Mouse (Mus musculus): ENCODE results near the gene Mrpl33. TPM values are rescaled to one million over a fixed set of nuclear protein-coding genes. Genes with fewer than 3 reads are reported as not detected.

The Mrpl33 gene
- polyA plus RNA-seq, 1 experiment from 2014 or later: 240 TPM

DNA sequence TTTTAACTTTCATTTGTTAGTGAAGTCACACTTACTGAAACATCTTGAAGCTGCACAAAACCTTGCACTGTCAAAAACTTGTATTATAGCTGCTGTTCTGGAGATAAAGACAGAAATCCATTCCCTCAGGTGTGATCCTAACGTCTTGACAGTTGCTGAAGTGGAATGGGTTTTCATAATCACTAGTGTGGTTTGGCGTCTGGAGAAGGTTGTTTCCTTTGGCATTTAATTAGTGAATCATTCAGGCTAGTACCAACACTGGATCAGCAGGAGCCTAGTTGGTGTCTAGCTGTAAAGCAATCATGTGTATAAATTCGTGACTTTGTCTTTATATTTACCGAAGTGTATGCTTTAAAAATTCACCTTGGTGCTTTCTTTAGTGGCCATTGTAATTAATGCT, 102.2 kb downstream of the Mrpl33 start:
- ATAC-seq (ENCODE audit: low read depth): no peak
- Histone ChIP-seq H3K9me3 (replicated peaks) (no peaks in the 10 kb centered on the region), H3K4me2 (peak overlapping the region; percentile 90), H3K4me3 (replicated peaks) (peak overlapping the region; percentile 88), H3K9ac (peak overlapping the region; percentile 0; the same call in 1 of the 2 replicates), H3K4me1 (replicated peaks) (peaks cover 59% of the 10 kb centered on the region), H3K27me3 (no peaks in the 10 kb centered on the region), H3K27ac (peak overlapping the region; percentile 97), H3K36me3 (peaks cover 12% of the 10 kb centered on the region)
- WGBS (ENCODE audit: insufficient replicate concordance): 54% methylated on average over 4 of the region's 4 CpGs
- DNase-seq: no peak

DNA sequence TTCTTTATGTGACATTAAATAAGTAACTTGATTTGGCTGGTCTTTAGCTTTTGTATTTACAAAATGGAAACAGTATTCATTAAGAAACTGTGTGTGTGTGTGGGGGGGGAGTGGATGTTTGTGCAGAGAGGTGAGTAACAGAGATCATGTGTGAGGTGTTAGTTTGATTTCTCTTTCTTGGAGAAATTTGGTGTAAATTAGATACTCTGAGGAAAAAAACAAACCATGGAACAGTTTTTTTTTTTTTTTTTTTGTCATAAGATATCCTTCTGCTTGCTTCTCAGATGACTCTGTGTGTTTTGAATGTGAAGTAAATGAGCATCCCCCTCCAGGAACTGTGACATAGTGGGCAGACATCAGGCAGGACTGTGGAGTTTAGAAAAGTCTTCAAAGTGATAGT, 102.7 kb downstream of the Mrpl33 start:
- H3K4me2 ChIP-seq: no peak overlapping the region
- H3K27ac ChIP-seq: peak overlapping the region; percentile 97; the same call in 1 of the 2 replicates
- H3K9ac ChIP-seq: 0 out of 2 replicates have a peak overlapping the region, but pooled peaks have one; percentile 0
- no peak overlapping the region for H3K4me3 ChIP-seq (replicated peaks)
- no peak for DNase-seq
- H3K9me3 ChIP-seq (replicated peaks): no peaks in the 10 kb centered on the region
- peaks cover 14% of the 10 kb centered on the region for H3K36me3 ChIP-seq
- peaks cover 59% of the 10 kb centered on the region for H3K4me1 ChIP-seq (replicated peaks)
- no peak for ATAC-seq (ENCODE audit: low read depth)
- no peaks in the 10 kb centered on the region for H3K27me3 ChIP-seq

DNA sequence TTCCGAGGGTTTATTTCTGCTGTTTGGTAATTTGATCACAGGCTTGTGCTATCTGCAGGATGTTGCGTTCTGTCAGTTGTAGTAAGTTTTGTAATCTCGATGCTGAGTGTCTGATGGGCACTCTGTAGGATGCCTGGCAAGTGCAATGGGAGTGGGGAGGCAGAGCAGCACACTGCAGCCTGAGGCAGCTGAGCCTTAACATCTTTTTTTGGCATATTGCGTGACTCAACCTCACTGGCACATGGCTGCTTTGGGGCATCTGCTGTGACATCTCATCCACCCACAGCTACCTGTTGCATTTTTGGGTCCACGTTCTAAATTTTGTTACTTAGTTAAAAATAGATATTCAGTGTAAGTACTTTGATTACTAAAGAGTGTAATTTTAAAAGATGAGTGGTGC, 108.2 kb downstream of the Mrpl33 start:
- Histone ChIP-seq H3K9me3 (replicated peaks) (no peaks in the 10 kb centered on the region), H3K4me3 (replicated peaks) (no peak overlapping the region), H3K27ac (no peak overlapping the region), H3K27me3 (no peaks in the 10 kb centered on the region), H3K36me3 (peaks cover 24% of the 10 kb centered on the region), H3K4me2 (no peak overlapping the region), H3K9ac (no peak overlapping the region), H3K4me1 (replicated peaks) (peaks cover 24% of the 10 kb centered on the region)
- no peak for DNase-seq
- 72% methylated on average over 5 of the region's 5 CpGs for WGBS (ENCODE audit: insufficient replicate concordance)
- no peak for ATAC-seq (ENCODE audit: low read depth)

DNA sequence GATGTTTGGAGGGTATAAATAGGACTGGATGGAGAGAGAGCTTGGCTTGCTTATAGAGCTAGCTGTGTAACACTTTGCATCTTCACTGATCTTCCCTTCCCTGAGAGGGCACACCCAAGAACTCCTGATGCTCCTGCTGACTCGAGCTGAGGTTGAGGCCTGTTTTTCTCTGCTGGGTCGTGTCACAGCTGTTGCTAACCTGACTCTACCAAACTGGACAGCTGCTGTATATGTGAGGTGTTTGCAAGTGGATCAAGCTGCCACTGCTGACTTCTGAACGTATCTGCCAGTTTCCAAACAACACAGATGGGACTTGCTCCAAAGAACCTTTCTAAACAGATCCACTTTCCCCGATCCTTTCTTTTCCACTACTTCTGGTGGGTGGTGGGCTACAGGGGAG, 110.1 kb downstream of the Mrpl33 start:
- no peaks in the 10 kb centered on the region for H3K27me3 ChIP-seq
- WGBS (ENCODE audit: insufficient replicate concordance): 78% methylated on average over 4 of the region's 4 CpGs
- H3K27ac ChIP-seq: no peak overlapping the region
- DNase-seq (no peak), ATAC-seq (ENCODE audit: low read depth) (no peak)
- no peak overlapping the region for H3K4me2 ChIP-seq
- H3K9me3 ChIP-seq (replicated peaks): no peaks in the 10 kb centered on the region
- H3K4me1 ChIP-seq (replicated peaks): peaks cover 10% of the 10 kb centered on the region
- H3K36me3 ChIP-seq: peaks cover 24% of the 10 kb centered on the region
- H3K9ac ChIP-seq: no peak overlapping the region
- H3K4me3 ChIP-seq (replicated peaks): no peak overlapping the region

DNA sequence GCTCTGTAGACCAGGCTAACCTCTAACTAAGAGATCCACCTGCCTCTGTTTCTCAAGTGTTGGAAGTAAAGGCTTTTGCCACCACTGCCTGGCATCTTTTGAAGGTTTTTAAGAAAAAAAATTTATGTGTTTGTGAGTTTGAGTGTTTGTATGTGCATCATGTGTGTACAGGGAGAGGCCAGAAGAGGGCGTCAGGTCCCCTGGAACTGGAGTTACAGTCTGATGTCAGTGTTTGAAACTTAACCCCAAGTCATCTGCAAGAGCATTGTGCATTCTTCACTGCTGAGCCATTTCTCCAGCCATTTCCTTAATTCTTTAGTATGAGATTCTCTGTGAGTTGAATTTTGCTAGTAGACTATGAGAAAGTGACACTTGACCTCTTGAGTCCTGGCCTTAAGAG, 112.7 kb downstream of the Mrpl33 start:
- H3K9me3 ChIP-seq (replicated peaks): no peaks in the 10 kb centered on the region
- no peak overlapping the region for H3K9ac ChIP-seq
- no peak overlapping the region for H3K27ac ChIP-seq
- H3K4me1 ChIP-seq (replicated peaks): peaks cover 18% of the 10 kb centered on the region
- DNase-seq: no peak
- ATAC-seq (ENCODE audit: low read depth): no peak
- 60% methylated on average over 1 of the region's 1 CpGs for WGBS (ENCODE audit: insufficient replicate concordance)
- no peak overlapping the region for H3K4me2 ChIP-seq
- H3K27me3 ChIP-seq: no peaks in the 10 kb centered on the region
- peaks cover 10% of the 10 kb centered on the region for H3K36me3 ChIP-seq
- no peak overlapping the region for H3K4me3 ChIP-seq (replicated peaks)

DNA sequence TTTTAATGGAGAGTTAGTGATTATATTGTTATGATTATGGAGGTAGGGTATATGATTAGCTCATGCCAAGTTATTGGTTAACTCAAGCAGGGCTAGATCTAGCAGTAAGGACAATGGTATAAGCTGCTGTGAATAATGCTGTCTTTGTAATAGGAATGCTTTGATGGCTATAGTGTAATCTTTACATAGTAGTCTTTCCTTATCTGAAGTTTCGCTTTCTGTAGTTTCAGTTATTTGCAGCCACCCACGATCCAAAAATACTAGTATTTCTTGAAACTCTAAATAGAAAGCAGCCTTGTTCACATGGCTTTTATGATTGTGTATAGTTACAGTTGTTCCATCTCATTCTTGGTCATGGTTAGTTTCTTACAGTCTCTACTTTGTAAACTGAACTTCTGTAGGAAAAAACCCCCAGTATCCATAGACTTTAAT, 116.6 kb downstream of the Mrpl33 start:
- H3K27ac ChIP-seq: no peak overlapping the region; the same call in 1 of the 2 replicates
- 45% methylated on average over 2 of the region's 2 CpGs for WGBS (ENCODE audit: insufficient replicate concordance)
- DNase-seq: no peak

DNA sequence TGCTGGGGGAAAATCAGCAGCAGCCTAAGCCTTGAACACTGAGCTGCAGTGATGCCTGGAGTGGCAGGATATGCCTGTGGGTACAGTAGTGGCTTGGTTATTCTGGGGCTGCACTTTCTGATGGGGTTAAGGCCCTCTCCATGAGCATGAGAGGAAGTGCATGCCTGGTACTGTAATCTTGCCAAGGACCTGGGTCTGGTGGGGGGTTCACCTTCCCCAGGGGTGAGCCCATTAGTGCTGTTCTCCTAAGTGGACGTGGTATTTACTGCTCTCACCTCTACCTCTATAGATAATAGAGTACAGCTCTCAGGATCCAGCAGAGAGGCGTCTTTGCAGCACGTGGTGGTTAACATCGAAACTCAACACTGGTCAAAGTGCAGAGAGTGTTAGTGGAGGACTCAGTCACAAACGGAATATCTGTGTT, 117.1 kb downstream of the Mrpl33 start:
- DNase-seq: no peak
- H3K27ac ChIP-seq: no peak overlapping the region; the same call in 1 of the 2 replicates
- no peak overlapping the region for H3K4me2 ChIP-seq
- H3K27me3 ChIP-seq: no peaks in the 10 kb centered on the region
- peak; percentile 7; the same call in 1 of the 2 replicates for ATAC-seq (ENCODE audit: low read depth)
- peaks cover 21% of the 10 kb centered on the region for H3K4me1 ChIP-seq (replicated peaks)
- no peaks in the 10 kb centered on the region for H3K9me3 ChIP-seq (replicated peaks)
- H3K9ac ChIP-seq: no peak overlapping the region
- no peaks in the 10 kb centered on the region; the same call in 1 of the 2 replicates for H3K36me3 ChIP-seq
- 44% methylated on average over 5 of the region's 5 CpGs for WGBS (ENCODE audit: insufficient replicate concordance)
- H3K4me3 ChIP-seq (replicated peaks): no peak overlapping the region

More for the DNA sequence above, 116.6 kb downstream of the Mrpl33 start:
- Histone ChIP-seq H3K4me2 (no peak overlapping the region), H3K4me3 (replicated peaks) (no peak overlapping the region), H3K4me1 (replicated peaks) (peaks cover 21% of the 10 kb centered on the region), H3K36me3 (no peaks in the 10 kb centered on the region; the same call in 1 of the 2 replicates), H3K27me3 (no peaks in the 10 kb centered on the region), H3K9ac (no peak overlapping the region), H3K9me3 (replicated peaks) (no peaks in the 10 kb centered on the region)
- ATAC-seq (ENCODE audit: low read depth): no peak

Small RNA genes within 50 kb of the gene (microRNA-seq; reads per million reads assigned to microRNA genes)
- not detected for gene Mir3473e

Other genes with a start within 250 kb of the Mrpl33 start
- 14.5 and 16.3 TPM in 2 replicates for gene Zfp512, start 144.5 kb upstream of the Mrpl33 start, polyA plus RNA-seq (2015; fragmentation: Nextera tagmentation; extraction: Ambion mirVana)
- not detected in 2 replicates for gene 4930548H24Rik, start 111.2 kb upstream of the Mrpl33 start, polyA plus RNA-seq (2015; fragmentation: Nextera tagmentation; extraction: Ambion mirVana)
- gene Gpn1, start 102.2 kb upstream of the Mrpl33 start, polyA plus RNA-seq (2015; fragmentation: Nextera tagmentation; extraction: Ambion mirVana): 26.3 and 26.7 TPM in 2 replicates
- gene Slc4a1ap, start 69.9 kb upstream of the Mrpl33 start, polyA plus RNA-seq (2015; fragmentation: Nextera tagmentation; extraction: Ambion mirVana): 14.7 and 15.7 TPM in 2 replicates
- 8.7 and 10.6 TPM in 2 replicates for gene Supt7l, start 69.1 kb upstream of the Mrpl33 start, polyA plus RNA-seq (2015; fragmentation: Nextera tagmentation; extraction: Ambion mirVana)
- gene Rbks, start 100.7 kb downstream of the Mrpl33 start, polyA plus RNA-seq (2015; fragmentation: Nextera tagmentation; extraction: Ambion mirVana): 21.2 and 22.9 TPM in 2 replicates
- gene Babam2, start 100.7 kb downstream of the Mrpl33 start, polyA plus RNA-seq (2015; fragmentation: Nextera tagmentation; extraction: Ambion mirVana): 37.1 and 43.2 TPM in 2 replicates